ENCODE assay signal across 9 mouse cellular contexts in the genomic region with DNA sequence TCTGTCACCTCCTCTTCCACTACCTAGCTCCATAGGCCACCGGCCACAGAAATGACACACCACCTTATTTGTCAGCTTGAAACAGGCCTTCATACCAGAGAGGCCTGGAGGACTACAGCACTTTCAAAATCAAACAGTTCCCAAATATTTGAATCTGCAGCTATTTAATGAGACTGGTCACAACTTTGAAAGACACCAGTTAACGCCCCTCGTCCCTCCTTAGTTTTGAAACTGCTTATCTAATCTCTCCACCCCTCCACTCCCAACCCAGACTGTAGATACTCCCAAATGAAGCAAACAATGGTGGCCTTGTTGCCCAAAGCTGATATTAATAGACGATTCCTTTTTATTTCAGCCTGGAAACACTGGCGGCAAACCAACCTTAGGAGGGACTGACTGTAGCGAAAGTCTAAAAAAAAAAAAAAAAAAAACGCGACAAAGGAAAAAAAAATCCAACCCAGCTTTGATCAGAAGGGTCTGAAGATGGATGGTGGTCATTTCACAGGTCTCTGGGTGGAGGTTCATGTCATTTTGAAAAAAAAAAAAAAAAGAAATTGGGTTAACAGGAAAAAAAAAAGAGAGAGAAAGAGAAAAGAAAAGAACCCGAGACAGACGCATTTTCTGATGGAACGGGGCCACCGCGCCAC.
A peak's percentile ranks its signal among the peaks of the same experiment; 100 is the strongest.
DNase-seq lines count a peak whose midpoint lies in the region; ATAC-seq and TF ChIP-seq lines count a peak whose summit lies in the region.
"Had no signal": no experiment of that assay in that cellular context is flagged by ENCODE, and none has a peak within 500 bp of the region (broad histone marks: within the 10 kb centered on the region; RNA-seq: fewer than 3 reads in every experiment).

No protein-coding gene starts in this region.

- no peak for DNase-seq in heart, postnatal 4 days
- no peak for DNase-seq in ES-E14 (ENCODE audit: low read depth, low spot score)
- DNase-seq in heart, postnatal 0 days (ENCODE audit: low spot score), result no peak
- no peak for DNase-seq in liver, postnatal 0 days
- no peak for DNase-seq in right cerebral cortex, postnatal 10 days (ENCODE audit: low spot score in 2 of 2)
- DNase-seq in adrenal gland, postnatal 10 days, result no peak
- no peak for DNase-seq in cerebellum, postnatal 4 days (ENCODE audit: low spot score in 2 of 2)
- DNase-seq: layer of hippocampus, adult 9-11 months had no signal

- H3K4me3 ChIP-seq in heart, embryonic 12.5 days, result peak overlapping the region; percentile 17; the same call in 1 of the 2 replicates
- H3K4me3 ChIP-seq in ES-E14 (ENCODE audit: insufficient read depth in 1 of 2, low read depth in 1 of 2, low read length in 2 of 2, poor library complexity in 1 of 2, severe bottlenecking in 1 of 2), result no peak overlapping the region
- H3K4me3 ChIP-seq in heart, postnatal 0 days (ENCODE audit: low read depth, low read length), result peak overlapping the region; percentile 19
- H3K4me3 ChIP-seq in liver, postnatal 0 days (ENCODE audit: low read depth, low read length), result no peak overlapping the region

- WGBS in heart, embryonic 12.5 days, result 10% methylated on average over 13 of the region's 13 CpGs
- WGBS in heart, postnatal 0 days, result 22% methylated on average over 13 of the region's 13 CpGs
- 24% methylated on average over 13 of the region's 13 CpGs for WGBS in liver, postnatal 0 days (ENCODE audit: insufficient replicate concordance)

- ATAC-seq in heart, embryonic 12.5 days (ENCODE audit: insufficient number of reproducible peaks, low FRiP score), result no peak
- ATAC-seq in heart, postnatal 0 days (ENCODE audit: insufficient read depth, low read depth), result no peak
- no peak for ATAC-seq in liver, postnatal 0 days

- H3K36me3 ChIP-seq in heart, embryonic 12.5 days, result no peaks in the 10 kb centered on the region
- no peaks in the 10 kb centered on the region for H3K36me3 ChIP-seq in ES-E14 (ENCODE audit: control insufficient read depth, insufficient read depth, low read length, poor library complexity, severe bottlenecking)
- no peaks in the 10 kb centered on the region for H3K36me3 ChIP-seq in heart, postnatal 0 days (replicated peaks; ENCODE audit: control insufficient read depth, insufficient read depth, low read length)
- H3K36me3 ChIP-seq in liver, postnatal 0 days (replicated peaks; ENCODE audit: insufficient read depth, low read length), result no peaks in the 10 kb centered on the region

- TF ChIP-seq EP300 in heart, postnatal 0 days (IDR thresholded peaks at IDR 0.05; ENCODE audit: low read depth), result no peak
- TF ChIP-seq EP300 in liver, postnatal 0 days (IDR thresholded peaks at IDR 0.05; ENCODE audit: low read depth), result no peak

- H3K27ac ChIP-seq in heart, embryonic 12.5 days (ENCODE audit: poor library complexity, severe bottlenecking), result no peak overlapping the region
- H3K27ac ChIP-seq in ES-E14 (ENCODE audit: insufficient read depth, low read depth, low read length, poor library complexity, severe bottlenecking), result no peak overlapping the region
- no peak overlapping the region for H3K27ac ChIP-seq in heart, postnatal 0 days (ENCODE audit: low read depth)
- H3K27ac ChIP-seq in liver, postnatal 0 days (ENCODE audit: low read depth), result no peak overlapping the region

- peak overlapping the region; percentile 59 for H3K4me2 ChIP-seq in heart, embryonic 12.5 days
- peak overlapping the region; percentile 52 for H3K4me2 ChIP-seq in heart, postnatal 0 days (ENCODE audit: low read depth, low read length)
- peak overlapping the region; percentile 54 for H3K4me2 ChIP-seq in liver, postnatal 0 days (ENCODE audit: low read depth, low read length)

- TF ChIP-seq CTCF in heart, postnatal 0 days (IDR thresholded peaks at IDR 0.05; ENCODE audit: low read depth), result no peak
- TF ChIP-seq CTCF in liver, postnatal 0 days (IDR thresholded peaks at IDR 0.05; ENCODE audit: low read depth), result no peak

- H3K9ac ChIP-seq in heart, embryonic 12.5 days, result 0 out of 2 replicates have a peak overlapping the region, but pooled peaks have one; percentile 15
- H3K9ac ChIP-seq in ES-E14 (ENCODE audit: insufficient read depth, low read depth, low read length, poor library complexity, severe bottlenecking), result no peak overlapping the region
- no peak overlapping the region for H3K9ac ChIP-seq in heart, postnatal 0 days (replicated peaks; ENCODE audit: low read depth, low read length)
- H3K9ac ChIP-seq in liver, postnatal 0 days (replicated peaks), result no peak overlapping the region

- in situ Hi-C loops in ES-E14 (cut with MboI; ENCODE audit: low sequenced_read_pairs in 2 of 2, unreplicated experiment in 2 of 2), result no loop called here

- peaks cover 11% of the 10 kb centered on the region for H3K4me1 ChIP-seq in heart, embryonic 12.5 days (replicated peaks)
- peaks cover 0 to 2% of the 10 kb centered on the region in 2 experiments; a peak in 1 of 4 replicates for H3K4me1 ChIP-seq in ES-E14 (ENCODE audit: control insufficient read depth in 2 of 2, insufficient read depth in 2 of 2, low read length in 2 of 2, poor library complexity in 1 of 2)
- no peaks in the 10 kb centered on the region for H3K4me1 ChIP-seq in heart, postnatal 0 days (ENCODE audit: control insufficient read depth, insufficient read depth)
- H3K4me1 ChIP-seq in liver, postnatal 0 days (ENCODE audit: insufficient read depth), result no peaks in the 10 kb centered on the region; the same call in 1 of the 2 replicates

- no peaks in the 10 kb centered on the region for H3K9me3 ChIP-seq in heart, embryonic 12.5 days (replicated peaks)
- no peaks in the 10 kb centered on the region for H3K9me3 ChIP-seq in ES-E14 (ENCODE audit: control insufficient read depth, insufficient read depth, low read depth, low read length)
- no peaks in the 10 kb centered on the region for H3K9me3 ChIP-seq in heart, postnatal 0 days (replicated peaks; ENCODE audit: control insufficient read depth, low read length)
- H3K9me3 ChIP-seq in liver, postnatal 0 days (ENCODE audit: low read length), result no peaks in the 10 kb centered on the region

- peaks cover 28% of the 10 kb centered on the region; the same call in 1 of the 2 replicates for H3K27me3 ChIP-seq in heart, embryonic 12.5 days (replicated peaks)
- no peaks in the 10 kb centered on the region for H3K27me3 ChIP-seq in heart, postnatal 0 days (ENCODE audit: control insufficient read depth, insufficient read depth, low read length)
- H3K27me3 ChIP-seq in liver, postnatal 0 days (ENCODE audit: insufficient read depth, low read length), result no peaks in the 10 kb centered on the region

TF ChIP-seq in ES-E14, 5 proteins besides CTCF, POLR2A, EP300 and RAD21:
- TF ChIP-seq ZC3H11A (IDR thresholded peaks at IDR 0.05; ENCODE audit: borderline replicate concordance, low read depth, low read length) (no peak), HCFC1 (IDR thresholded peaks at IDR 0.05; ENCODE audit: borderline replicate concordance, insufficient read depth, low read length) (no peak), ZNF384 (IDR thresholded peaks at IDR 0.05; ENCODE audit: low read depth, low read length) (peak; percentile 69; the same call in 1 of the 2 replicates), CHD2 (IDR thresholded peaks at IDR 0.05; ENCODE audit: low read depth, low read length) (no peak), MAFK (IDR thresholded peaks at IDR 0.05; ENCODE audit: insufficient read depth, low read depth, low read length) (no peak)

Comparison
In these comparisons a context has a peak if more than half of its experiments do, and no peak if none do; other contexts are left out.
1. H3K4me3 ChIP-seq: peak in heart, embryonic 12.5 days (single experiment) and heart, postnatal 0 days (single experiment); none in ES-E14 (0 of 2) and liver, postnatal 0 days (single experiment).
2. Peak in every context shown above with its lines, with median percentiles within 50 percentile points of each other: H3K4me2 ChIP-seq.